Mouse (Mus musculus) thymus, adult 2 months (tissue): ENCODE results near the gene Raet1e.
"Not testable (repeated sequence)": the region's sequence is repeated elsewhere in the genome, so short reads cannot be mapped to it uniquely, and the experiment has no call there.

Experiments used
- CTCF ChIP-seq: fragments of 200-500 bp; IDR thresholded peaks from 2 replicates; pipeline ENCODE4 v1.5.1; 2012; ENCODE audit warnings: mild to moderate bottlenecking, control low read depth, low read length, moderate library complexity, borderline replicate concordance; ENCODE audit not compliant: control insufficient read depth, poor library complexity, insufficient read depth; ENCODE audit errors: extremely low read depth
- POLR2A ChIP-seq: fragments of 200-500 bp; IDR thresholded peaks from 2 replicates; pipeline ENCODE4 v1.6.1; 2012; ENCODE audit warnings: mild to moderate bottlenecking, low read length, control low read depth, moderate library complexity; ENCODE audit not compliant: control insufficient read depth, poor library complexity, insufficient read depth; ENCODE audit errors: extremely low read depth

DNA sequence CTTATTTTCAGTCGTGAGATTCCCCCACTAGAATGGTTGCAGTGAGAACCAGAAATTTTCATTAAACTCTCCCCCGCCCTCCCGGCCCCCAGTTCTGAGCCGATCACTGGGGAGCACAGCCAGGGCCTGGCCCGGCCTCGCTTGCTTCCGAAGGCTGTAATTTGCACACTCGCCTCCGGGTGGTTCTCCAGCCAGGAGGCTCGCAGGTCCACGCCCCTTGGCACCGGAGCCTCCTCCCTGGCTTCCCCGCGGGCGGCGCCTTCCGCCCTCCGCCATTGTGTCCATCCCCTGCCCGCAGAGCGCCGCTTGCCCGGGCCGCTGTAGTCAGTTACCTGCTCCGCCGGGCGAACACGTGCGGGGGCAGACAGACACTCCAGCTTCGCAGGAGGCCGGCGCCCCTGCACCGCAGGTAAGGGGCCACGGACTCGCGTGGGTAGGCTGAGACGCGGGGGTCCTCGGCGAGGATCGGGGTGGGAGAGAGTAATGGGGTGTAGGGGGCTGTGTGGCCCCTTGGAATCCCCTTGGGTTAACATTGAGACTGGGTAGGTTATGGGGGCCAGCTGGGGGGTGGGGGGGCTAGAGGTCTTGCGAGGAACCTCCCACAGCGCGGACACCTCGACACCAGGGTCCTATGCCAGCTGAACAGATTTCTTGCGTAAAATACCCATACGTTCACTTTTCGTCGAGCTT is at the start of gene Raet1e, which contains the start of gene H60b:
- TF ChIP-seq CTCF, POLR2A: not testable (repeated sequence)
